Mouse (Mus musculus) forebrain, postnatal 0 days (tissue): ENCODE measurements around the gene Ube2l6. TPM values are rescaled to one million over a fixed set of nuclear protein-coding genes. Genes with fewer than 3 reads are reported as not detected.

Experiments
- ATAC-seq: fragments of 200-750 bp; cut with Nextera tagmentation; 2 replicates; pipeline ENCODE4 v1.8.0; 2017; ENCODE audit warnings: mild to moderate bottlenecking, moderate library complexity
- DNase-seq: peaks from one replicate; pipeline ENCODE4 v3.0.0-alpha.2; 2015
- H3K27ac ChIP-seq: fragments of 300-500 bp; sonication (generic); 2 replicates; pipeline ENCODE4 v1.5.1; 2014; ENCODE audit warnings: low read depth, mild to moderate bottlenecking, antibody characterized with exemption, low read length, moderate library complexity, mixed read lengths
- H3K27me3 ChIP-seq: fragments of 300-500 bp; sonication (generic); 2 replicates; pipeline ENCODE4 v1.6.1; 2014; ENCODE audit warnings: mild to moderate bottlenecking, low read length, mixed read lengths; ENCODE audit not compliant: insufficient read depth
- H3K36me3 ChIP-seq: fragments of 300-500 bp; sonication (generic); 2 replicates; pipeline ENCODE4 v1.6.1; 2014; ENCODE audit warnings: mild to moderate bottlenecking, moderate library complexity; ENCODE audit not compliant: insufficient read depth
- H3K4me1 ChIP-seq: fragments of 300-500 bp; sonication (generic); 2 replicates; pipeline ENCODE4 v1.6.1; 2014; ENCODE audit warnings: antibody characterized with exemption; ENCODE audit not compliant: insufficient read depth
- H3K4me2 ChIP-seq: fragments of 300-500 bp; sonication (generic); 2 replicates; pipeline ENCODE4 v1.6.1; 2014; ENCODE audit warnings: low read depth, mild to moderate bottlenecking, moderate library complexity
- H3K4me3 ChIP-seq: fragments of 300-500 bp; sonication (generic); 2 replicates; pipeline ENCODE4 v1.5.1; 2014; ENCODE audit warnings: low read depth, low read length, mixed read lengths
- H3K9ac ChIP-seq: fragments of 300-500 bp; sonication (generic); 2 replicates; pipeline ENCODE4 v1.6.1; 2014; ENCODE audit warnings: mild to moderate bottlenecking
- H3K9me3 ChIP-seq: fragments of 300-500 bp; sonication (generic); 2 replicates; pipeline ENCODE4 v1.6.1; 2016; ENCODE audit warnings: low read length
- CTCF ChIP-seq: sonication (generic); IDR thresholded peaks from 2 replicates; pipeline ENCODE4 v1.5.1; 2016; ENCODE audit warnings: antibody characterized with exemption, control low read depth, low read depth
- whole genome bisulfite sequencing: fragments of 180-500 bp; shearing (Covaris S2); extraction: QIAGEN DNeasy Blood & Tissue Kit; methylation state at CpG from one replicate; pipeline ENCODE4 v1.1.7; 2014; 5-methylcytosine and 5-hydroxymethylcytosine counted together
- polyA plus RNA-seq: library from polyadenylated mRNA; unstranded; fragments of >200 nt; fragmentation: Nextera tagmentation; extraction: Ambion mirVana; gene quantifications from 2 replicates; pipeline ENCODE4 v1.2.1, GENCODE M21; 2015
- total RNA-seq: library from RNA; depleted of rRNA; stranded (reverse); fragments of >200 nt; gene quantifications from 2 replicates; pipeline ENCODE4 v1.2.3, GENCODE M21; 2014

Gene Ube2l6
- total and polyA plus RNA-seq, 2 experiments from 2014 or later: 14.9 to 15.1 TPM

DNA sequence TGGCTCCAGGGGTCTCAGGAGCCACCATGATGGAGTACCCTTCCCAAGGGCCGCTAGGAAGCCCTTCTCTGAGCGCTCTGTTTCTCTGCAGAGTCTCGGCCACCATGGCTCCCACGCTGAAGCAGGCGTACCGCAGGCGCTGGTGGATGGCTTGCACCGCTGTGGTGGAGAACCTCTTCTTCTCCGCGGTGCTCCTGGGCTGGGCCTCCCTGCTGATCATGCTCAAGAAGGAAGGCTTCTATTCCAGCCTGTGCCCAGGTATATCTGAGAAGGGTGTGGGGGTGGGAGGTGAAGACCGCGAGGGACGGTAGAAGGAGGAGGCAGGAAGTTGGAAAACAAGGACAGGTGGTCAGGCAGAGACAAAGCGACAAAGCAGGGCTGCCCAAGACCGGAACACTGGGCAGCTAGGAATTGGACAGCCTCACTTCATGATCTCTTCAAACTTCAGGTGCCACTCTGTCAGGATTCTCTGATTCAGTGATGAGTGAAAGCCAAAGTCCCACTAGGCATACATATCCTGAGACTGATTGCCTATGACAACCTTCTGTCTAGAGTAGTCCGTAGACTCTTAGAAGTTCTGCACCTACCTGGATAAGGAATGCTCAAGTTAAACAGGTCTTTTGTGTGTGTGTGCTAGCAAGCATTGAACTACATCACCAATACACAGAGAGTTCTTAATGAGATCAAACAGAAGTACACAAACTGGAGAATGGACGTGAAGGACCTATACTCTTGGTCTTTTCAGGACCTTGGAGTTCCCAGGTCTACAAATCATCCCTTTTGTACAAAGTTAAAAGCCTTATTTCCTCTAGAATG lies 42.3 kb downstream of the Ube2l6 start:
- 9% methylated on average over 17 of the region's 17 CpGs for WGBS
- Histone ChIP-seq H3K9ac (peak overlapping the region; percentile 50; the same call in 1 of the 2 replicates), H3K27ac (no peak overlapping the region), H3K9me3 (no peaks in the 10 kb centered on the region), H3K4me1 (0 out of 2 replicates have a peak, but pooled peaks cover 10% of the 10 kb centered on the region), H3K36me3 (no peaks in the 10 kb centered on the region), H3K4me3 (peak overlapping the region; percentile 58), H3K4me2 (peak overlapping the region; percentile 99), H3K27me3 (peaks cover 25% of the 10 kb centered on the region)
- TF ChIP-seq CTCF: no peak
- no peak for ATAC-seq
- no peak for DNase-seq

- Histone ChIP-seq H3K4me2 (no peak overlapping the region), H3K9ac (no peak overlapping the region), H3K36me3 (no peaks in the 10 kb centered on the region), H3K27me3 (peaks cover 25% of the 10 kb centered on the region), H3K4me3 (no peak overlapping the region), H3K27ac (no peak overlapping the region), H3K4me1 (0 out of 2 replicates have a peak, but pooled peaks cover 10% of the 10 kb centered on the region), H3K9me3 (no peaks in the 10 kb centered on the region)
- DNase-seq (no peak), ATAC-seq (no peak)
- TF ChIP-seq CTCF: no peak
These were observed 43.3 kb downstream of the Ube2l6 start for GRCm38 (mm10) chr2:84841905-84842304.

DNA sequence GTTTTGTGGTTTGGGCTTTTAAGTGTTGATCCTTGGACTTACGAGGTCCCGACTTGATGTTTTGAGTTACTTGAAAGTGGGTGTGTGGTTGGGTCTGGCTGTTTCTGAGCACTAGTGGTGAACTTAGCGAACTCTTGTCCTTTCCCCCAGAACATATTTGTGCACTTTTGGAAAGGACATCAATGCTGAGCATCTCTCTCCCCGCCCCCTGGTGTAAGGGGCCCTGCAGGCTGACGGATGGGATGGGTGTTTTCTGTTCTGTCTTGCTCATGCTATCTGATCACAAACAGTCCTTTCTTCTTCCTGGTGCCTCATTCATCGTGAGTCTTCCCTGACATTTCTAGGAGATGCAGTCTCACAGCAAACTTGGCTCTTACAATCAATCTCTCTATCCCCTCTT lies 45.0 kb downstream of the Ube2l6 start:
- Histone ChIP-seq H3K4me2 (no peak overlapping the region), H3K9ac (no peak overlapping the region), H3K36me3 (no peaks in the 10 kb centered on the region), H3K4me3 (no peak overlapping the region), H3K27me3 (peaks cover 18% of the 10 kb centered on the region), H3K4me1 (0 out of 2 replicates have a peak, but pooled peaks cover 10% of the 10 kb centered on the region), H3K27ac (no peak overlapping the region), H3K9me3 (no peaks in the 10 kb centered on the region)
- ATAC-seq (no peak), DNase-seq (no peak)
- WGBS: 87% methylated on average over 6 of the region's 6 CpGs
- TF ChIP-seq CTCF: no peak

DNA sequence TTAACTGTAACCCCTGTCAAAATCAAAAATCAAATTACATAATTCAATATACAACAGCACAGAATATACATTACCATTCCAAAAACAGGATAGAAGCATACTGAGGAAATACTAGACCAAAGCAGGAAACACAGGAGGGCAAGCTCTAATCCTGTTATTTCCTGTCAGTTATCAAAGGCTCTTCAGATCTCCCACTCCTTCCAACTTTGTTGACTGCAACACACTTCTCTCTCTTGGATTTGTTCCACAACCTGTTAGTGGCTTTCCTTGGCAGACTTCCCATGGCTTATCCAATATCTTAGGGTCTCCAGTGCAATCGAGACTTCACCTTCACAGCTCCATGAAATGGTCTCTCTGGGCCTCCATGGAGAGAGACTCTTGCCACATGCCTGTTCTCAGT lies 46.6 kb downstream of the Ube2l6 start:
- 59% methylated on average over 1 of the region's 1 CpGs for WGBS
- no peak for ATAC-seq
- TF ChIP-seq CTCF: no peak

DNA sequence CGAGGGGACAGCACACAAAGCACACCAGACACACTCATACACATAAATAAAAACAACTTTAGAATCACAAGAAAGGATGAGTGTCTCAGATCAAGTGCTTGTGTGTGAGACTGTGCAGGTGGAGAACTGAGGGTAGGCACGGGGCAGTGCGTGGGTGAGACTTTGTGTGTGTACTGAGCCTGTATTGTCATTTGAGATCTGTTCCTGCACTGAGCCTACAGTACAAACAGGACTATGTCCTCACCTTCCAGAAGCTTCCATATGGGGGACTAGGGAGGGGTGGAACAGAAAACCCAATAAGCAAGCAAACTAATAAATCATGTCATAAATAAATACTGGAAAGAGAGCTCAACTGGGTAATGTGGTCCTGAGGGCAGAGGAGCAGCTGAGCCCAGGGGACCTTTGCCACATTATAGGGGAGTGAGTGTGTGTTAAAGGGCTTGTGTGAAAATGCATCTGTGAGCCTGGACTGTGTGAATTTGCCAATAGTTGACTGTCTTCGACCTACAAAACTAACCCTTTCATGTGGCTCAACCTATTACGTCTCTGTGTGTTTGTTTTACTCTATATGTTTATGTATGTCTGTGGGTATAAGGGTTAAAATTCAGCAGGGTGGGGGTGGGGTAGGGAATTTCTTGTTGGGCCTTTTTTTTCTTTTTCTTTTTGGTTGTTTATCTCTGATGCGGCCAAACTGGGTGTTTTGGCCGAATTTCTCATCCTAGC lies 51.9 kb downstream of the Ube2l6 start:
- H3K27ac ChIP-seq: no peak overlapping the region
- ATAC-seq: no peak

More for the DNA sequence above, 46.6 kb downstream of the Ube2l6 start:
- Histone ChIP-seq H3K4me3 (no peak overlapping the region), H3K4me1 (no peaks in the 10 kb centered on the region), H3K36me3 (no peaks in the 10 kb centered on the region), H3K9me3 (no peaks in the 10 kb centered on the region), H3K27ac (no peak overlapping the region), H3K9ac (no peak overlapping the region), H3K4me2 (no peak overlapping the region), H3K27me3 (0 out of 2 replicates have a peak, but pooled peaks cover 2% of the 10 kb centered on the region)
- DNase-seq: no peak

GRCm38 (mm10) chr2:84851130-84852040 lies 52.8 kb downstream of the Ube2l6 start:
- ATAC-seq: peak; percentile 23; the same call in 1 of the 2 replicates
- Histone ChIP-seq H3K9ac (no peak overlapping the region), H3K27ac (no peak overlapping the region), H3K4me1 (no peaks in the 10 kb centered on the region), H3K4me3 (no peak overlapping the region), H3K36me3 (no peaks in the 10 kb centered on the region), H3K9me3 (no peaks in the 10 kb centered on the region), H3K4me2 (peak overlapping the region; percentile 15; the same call in 1 of the 2 replicates), H3K27me3 (no peaks in the 10 kb centered on the region)
- no peak for TF ChIP-seq CTCF
- no peak for DNase-seq
- 37% methylated on average over 23 of the region's 23 CpGs for WGBS

More for the DNA sequence above, 51.9 kb downstream of the Ube2l6 start:
- no peak for TF ChIP-seq CTCF
- Histone ChIP-seq H3K27me3 (no peaks in the 10 kb centered on the region), H3K9me3 (no peaks in the 10 kb centered on the region), H3K36me3 (no peaks in the 10 kb centered on the region), H3K4me2 (peak overlapping the region; percentile 15; the same call in 1 of the 2 replicates), H3K4me3 (no peak overlapping the region), H3K4me1 (no peaks in the 10 kb centered on the region), H3K9ac (no peak overlapping the region)
- no peak for DNase-seq
- WGBS: 62% methylated on average over 7 of the region's 7 CpGs
